Mouse (Mus musculus): Measurements from ENCODE around the gene Tfip11.

Tfip11 gene

GRCm38 (mm10) chr5:112323246-112323645, 2.9 kb upstream of the Tfip11 start:
- no peak for DNase-seq

GRCm38 (mm10) chr5:112324637-112325545, 1.3 kb upstream of the Tfip11 start:
- DNase-seq = no peak

DNA sequence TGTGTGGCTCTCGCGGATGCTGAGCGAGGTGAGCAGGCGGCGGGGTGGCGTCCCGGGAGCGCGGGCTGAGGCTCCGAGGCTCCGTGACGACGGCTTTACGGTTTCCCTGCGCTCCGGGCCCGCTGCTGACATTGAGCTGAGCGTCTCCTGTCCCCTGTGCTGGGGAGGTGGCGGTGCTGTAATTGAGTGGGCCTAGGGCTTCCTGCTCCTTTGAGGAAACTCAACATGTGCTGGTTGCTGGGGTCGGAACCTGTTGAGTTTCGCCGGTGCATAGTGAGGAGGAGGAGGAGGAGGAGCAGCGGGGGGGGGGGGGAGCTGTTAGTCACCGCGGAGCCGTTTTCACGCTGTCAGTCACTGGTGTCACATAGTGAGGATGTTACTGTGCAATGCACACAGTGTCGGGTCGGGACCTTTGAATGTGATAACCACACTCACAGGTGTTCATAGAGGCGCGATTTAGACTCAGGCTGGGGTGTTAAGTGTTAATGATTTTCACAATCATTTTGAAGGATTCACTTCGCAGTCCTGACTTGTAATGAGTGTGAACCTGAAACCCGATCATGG, 370 bp downstream of the Tfip11 start:
- DNase-seq = no peak

DNA sequence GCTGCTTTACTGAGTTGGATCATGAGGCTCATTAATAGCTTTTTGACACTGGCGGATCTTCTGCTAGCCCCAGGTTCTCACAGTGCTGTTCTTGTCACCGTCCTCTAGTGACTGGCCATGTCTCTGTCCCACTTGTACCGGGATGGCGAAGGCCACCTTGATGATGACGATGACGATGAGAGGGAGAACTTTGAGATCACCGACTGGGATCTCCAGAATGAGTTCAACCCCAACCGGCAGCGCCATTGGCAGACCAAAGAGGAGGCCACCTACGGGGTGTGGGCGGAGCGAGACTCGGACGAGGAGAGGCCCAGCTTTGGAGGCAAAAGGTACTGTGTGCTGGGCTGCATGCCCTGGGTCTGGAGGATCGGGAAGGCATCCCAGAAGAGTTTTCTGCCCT, 1.7 kb downstream of the Tfip11 start:
- DNase-seq = no peak

GRCm38 (mm10) chr5:112329805-112330564, 3.8 kb downstream of the Tfip11 start:
- DNase-seq = no peak

GRCm38 (mm10) chr5:112335473-112335872, 9.3 kb downstream of the Tfip11 start:
- DNase-seq = peak; percentile 48

DNA sequence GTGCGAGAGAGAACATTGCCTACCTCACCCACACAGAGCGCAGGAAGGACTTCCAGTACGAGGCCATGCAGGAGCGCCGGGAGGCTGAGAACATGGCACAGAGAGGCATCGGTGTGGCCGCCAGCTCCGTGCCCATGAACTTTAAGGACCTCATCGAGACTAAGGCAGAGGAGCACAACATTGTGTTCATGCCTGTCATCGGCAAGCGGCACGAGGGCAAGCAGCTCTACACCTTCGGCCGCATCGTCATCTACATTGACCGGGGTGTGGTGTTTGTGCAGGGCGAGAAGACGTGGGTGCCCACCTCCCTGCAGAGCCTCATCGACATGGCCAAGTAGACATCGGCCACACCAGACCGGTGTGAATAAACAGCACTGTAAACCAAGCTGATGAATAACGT, 10.8 kb downstream of the Tfip11 start:
- DNase-seq = no peak

- DNase-seq = no peak
These were observed 13.1 kb downstream of the Tfip11 start for GRCm38 (mm10) chr5:112339215-112339614.

GRCm38 (mm10) chr5:112342463-112343204, 16.5 kb downstream of the Tfip11 start, which contains the start of the genes Srrd and Hps4:
Srrd (minus strand) TSS chr5:112343040.
Hps4 (plus strand) TSS chr5:112343083.
- peak; percentile 92 for DNase-seq

GRCm38 (mm10) chr5:112343205-112343595, 17.0 kb downstream of the Tfip11 start:
- DNase-seq = no peak

- DNase-seq = peak; percentile 79
These were observed 18.2 kb downstream of the Tfip11 start for GRCm38 (mm10) chr5:112344092-112344960.

DNA sequence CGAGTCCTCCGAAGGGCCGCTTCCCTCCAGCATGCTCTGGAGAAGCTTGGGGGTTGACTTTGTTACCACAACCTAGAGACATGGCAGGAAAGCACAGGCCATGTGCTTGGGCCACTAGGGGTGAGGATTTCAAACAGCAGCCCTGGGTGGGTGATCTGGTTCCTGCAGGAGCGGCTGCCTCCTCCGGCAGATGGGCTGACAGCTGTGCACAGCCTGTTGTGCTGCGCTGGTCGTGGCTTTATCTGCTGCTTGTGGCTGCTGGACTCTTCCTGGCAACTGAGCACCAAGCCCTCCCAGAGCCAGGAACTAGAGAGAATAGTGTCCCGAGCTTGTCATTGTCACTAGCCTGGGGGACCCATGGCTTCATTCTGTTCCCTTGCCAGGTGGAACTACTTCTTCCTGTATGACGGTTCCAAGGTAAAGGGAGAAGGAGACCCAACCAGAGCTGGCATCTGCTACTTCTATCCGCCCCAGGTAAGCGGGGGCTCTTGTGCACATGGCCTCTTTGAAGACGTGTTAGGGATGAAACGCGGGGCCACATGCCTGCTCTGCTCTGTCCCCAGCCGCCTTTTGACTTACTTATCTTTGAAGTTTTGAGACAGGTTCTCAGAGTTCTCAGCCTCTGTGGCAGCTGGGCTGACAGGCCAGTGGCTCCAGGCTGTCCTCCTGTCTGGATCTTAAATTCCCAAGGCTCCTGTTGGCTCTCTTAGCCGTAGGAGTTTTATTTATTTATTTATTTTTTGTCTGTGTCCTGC, 20.2 kb downstream of the Tfip11 start:
- DNase-seq = no peak

DNA sequence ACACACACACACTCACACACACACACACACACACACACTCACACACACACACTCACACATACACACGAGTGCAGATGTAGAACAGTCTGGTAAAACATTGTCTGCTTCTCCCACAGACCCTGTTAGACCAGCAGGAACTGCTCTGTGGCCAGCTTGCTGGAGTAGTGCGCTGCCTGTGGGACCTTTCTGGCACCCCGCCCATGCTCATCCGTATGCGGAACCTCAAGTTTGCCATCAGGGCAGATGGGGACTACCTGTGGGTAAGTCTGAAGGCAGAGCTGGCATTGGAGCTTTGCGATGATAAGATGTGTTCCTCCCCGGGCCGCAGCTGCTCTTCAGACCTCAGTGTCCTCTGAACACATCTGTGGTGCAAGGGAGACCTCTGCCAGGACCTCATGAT, 23.0 kb downstream of the Tfip11 start:
- DNase-seq = no peak

DNA sequence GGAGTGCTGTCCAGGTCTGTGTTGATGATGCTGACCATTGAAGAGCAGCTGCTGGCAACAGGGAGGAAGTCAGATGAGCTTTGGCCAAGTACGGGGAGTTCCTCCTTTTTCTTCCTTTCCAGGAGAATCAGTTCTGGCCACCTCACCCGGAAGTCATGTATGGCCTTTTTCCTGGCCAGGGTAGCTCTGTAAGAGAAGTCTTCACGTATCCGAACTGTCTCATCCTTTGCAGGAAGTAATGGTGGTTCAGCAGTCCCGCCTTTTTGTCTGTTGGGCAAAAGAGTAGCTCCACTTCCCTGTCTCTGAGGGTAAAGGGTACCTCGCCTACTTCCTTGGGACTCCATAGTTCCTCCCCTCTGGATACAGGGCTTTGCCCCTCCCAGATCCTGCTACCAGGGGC, 29.3 kb downstream of the Tfip11 start:
- no peak for DNase-seq

DNA sequence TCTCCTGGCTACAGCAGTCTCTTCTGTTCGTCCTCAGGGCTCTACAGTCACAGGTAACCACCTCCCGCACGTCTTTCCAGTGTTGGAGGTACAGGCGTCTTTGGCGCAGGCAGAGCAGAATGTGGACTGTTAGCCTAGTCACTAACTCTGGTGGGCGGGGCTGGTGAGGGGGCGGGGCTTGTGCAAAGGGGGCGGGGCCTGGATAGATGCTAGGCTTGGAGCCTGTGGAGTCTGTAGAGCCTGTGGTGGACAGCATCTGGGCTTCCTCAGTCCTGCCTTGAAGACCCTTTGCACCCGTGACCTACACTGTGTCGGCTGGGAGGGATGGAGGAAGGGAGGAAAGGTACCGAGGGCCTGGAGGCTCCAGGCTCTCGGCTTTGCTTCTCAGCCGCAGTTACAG, 29.8 kb downstream of the Tfip11 start, which contains the start of gene Gm6583:
Gene Gm6583, minus strand, starts transcription at position 124 of the 400 bp plus-strand sequence.
- no peak for DNase-seq

DNA sequence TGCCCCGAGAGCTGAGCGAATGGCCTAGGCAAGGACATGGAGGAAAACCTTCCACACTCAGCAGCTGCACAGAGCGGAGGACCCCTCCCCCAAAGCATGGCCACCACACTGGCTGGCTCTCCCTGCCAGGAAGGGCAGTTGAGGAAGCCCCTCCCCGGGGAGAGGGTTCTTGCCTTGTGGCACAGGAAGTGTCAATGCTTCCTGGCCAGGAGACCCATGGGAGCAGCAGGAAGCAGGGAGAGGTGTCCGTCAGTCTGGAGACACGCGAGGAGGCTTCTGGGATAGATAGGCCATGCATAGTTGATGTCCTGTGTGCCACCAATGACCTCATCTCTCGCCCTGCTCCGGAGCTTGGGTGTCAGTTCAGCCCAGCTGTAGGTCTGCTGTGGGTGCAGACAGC, 30.2 kb downstream of the Tfip11 start:
- no peak for DNase-seq

DNA sequence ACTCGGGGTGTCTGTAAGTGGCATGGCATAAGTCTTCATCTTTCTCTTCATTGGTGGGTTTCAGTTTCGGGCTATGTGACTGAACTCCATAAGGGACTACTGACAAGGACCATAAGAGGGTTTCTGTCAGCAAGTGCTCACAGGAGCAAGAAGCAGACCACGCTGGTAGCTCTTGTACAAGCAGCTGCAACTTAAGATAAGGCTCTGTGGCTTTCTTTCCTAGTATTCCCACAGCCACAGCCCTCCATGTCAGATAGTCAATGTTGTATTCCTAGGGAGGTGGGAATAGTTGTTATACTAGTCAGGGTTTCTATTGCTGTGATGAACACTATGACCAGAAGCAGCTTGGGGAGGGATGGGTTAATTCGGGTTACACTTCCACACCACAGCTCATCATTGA, 33.4 kb downstream of the Tfip11 start:
- DNase-seq = no peak

DNA sequence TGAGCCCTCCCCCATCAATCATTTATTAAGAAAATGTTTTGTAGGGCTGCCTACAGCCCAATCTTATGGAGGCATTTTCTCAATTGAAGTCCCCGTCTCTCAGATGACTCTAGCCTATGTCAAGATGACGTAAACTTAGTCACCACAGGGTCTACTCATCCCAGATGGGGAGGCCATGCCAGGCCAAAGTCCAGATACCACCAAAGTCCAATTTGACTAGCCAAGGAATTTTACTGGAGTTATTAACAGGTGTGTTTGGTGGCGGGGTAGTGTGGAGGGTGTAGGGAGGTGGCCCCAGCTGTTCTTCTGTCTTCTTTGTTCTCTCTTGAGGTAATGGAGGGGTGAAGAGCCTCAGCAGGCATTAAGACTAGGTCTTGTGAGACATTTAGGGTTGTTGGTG, 33.9 kb downstream of the Tfip11 start:
- DNase-seq = no peak

- DNase-seq = no peak
These were observed 38.1 kb downstream of the Tfip11 start for GRCm38 (mm10) chr5:112364184-112364797.

- DNase-seq = no peak
These were observed 40.7 kb downstream of the Tfip11 start for GRCm38 (mm10) chr5:112366879-112367278.

Measured in right cerebral cortex, adult 18-20 months (tissue).